In the genomic region with DNA sequence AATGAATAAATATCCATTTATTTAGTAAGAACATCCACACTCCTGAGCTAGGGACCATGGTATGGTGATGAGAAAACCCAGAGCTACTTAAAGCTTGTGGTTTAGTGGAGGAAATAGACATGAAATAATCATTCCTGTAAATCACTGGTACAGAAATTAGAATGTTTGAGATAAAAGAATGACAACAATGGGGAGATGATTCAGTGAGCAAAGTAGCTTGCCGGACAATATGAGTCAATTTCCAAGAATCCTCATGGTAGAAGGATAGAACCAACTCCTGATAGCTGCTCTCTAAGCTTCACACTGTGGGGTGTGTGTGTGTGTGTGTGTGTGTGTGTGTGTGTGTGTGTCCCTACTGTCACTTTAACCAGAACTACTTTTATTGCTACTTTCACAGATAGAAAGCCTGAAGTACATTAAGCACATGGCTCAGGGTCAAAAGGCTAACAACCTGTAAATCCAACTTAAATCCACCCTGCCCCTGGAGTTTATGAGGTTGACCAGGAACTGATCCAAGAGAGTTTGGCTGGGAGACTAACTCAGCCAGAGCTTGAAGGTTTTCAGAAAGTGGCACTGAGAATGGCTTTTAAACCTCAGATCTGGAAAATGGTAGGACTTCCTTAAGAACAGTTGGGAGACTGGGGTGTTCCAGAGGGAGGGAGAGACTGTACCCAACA, we compare ENCODE assay signal across 22 mouse cellular contexts.
DNase-seq lines count a peak whose midpoint lies in the region; ATAC-seq lines count a peak whose summit lies in the region.
"Had no signal": no experiment of that assay in that cellular context is flagged by ENCODE, and none has a peak within 500 bp of the region (broad histone marks: within the 10 kb centered on the region; RNA-seq: fewer than 3 reads in every experiment).

No protein-coding gene starts in this region.

- intact Hi-C loops in gastrocnemius, postnatal 14 days (cut with DNase I; ENCODE audit: low total_unique reads), result no loop called here

- H3K4me1 ChIP-seq in limb, embryonic 11.5 days (ENCODE audit: control insufficient read depth, insufficient read depth, low read length), result no peaks in the 10 kb centered on the region
- peaks cover 3% of the 10 kb centered on the region; the same call in 1 of the 2 replicates for H3K4me1 ChIP-seq in limb, embryonic 10.5 days
- no peaks in the 10 kb centered on the region for H3K4me1 ChIP-seq in limb, embryonic 13.5 days
- H3K4me1 ChIP-seq: embryonic facial prominence, embryonic 13.5 days; forebrain, embryonic 13.5 days; heart, embryonic 12.5 days had no signal

- no peak overlapping the region for H3K9ac ChIP-seq in limb, embryonic 11.5 days (ENCODE audit: low read length)
- H3K9ac ChIP-seq in limb, embryonic 13.5 days, result no peak overlapping the region
- H3K9ac ChIP-seq: embryonic facial prominence, embryonic 13.5 days; forebrain, embryonic 13.5 days; heart, embryonic 12.5 days; hindbrain, embryonic 15.5 days had no signal

- H3K27ac ChIP-seq in limb, embryonic 11.5 days (replicated peaks; ENCODE audit: low read depth, low read length), result no peak overlapping the region
- no peak overlapping the region for H3K27ac ChIP-seq in limb, embryonic 10.5 days
- H3K27ac ChIP-seq in limb, embryonic 13.5 days, result no peak overlapping the region
- H3K27ac ChIP-seq: embryonic facial prominence, embryonic 13.5 days; forebrain, embryonic 13.5 days; hindbrain, embryonic 15.5 days had no signal

- 0 out of 2 replicates have a peak, but pooled peaks cover 3% of the 10 kb centered on the region for H3K27me3 ChIP-seq in limb, embryonic 11.5 days (ENCODE audit: control insufficient read depth, insufficient read depth, low read length)
- H3K27me3 ChIP-seq in limb, embryonic 10.5 days (ENCODE audit: low read depth, poor library complexity, severe bottlenecking), result peaks cover 38% of the 10 kb centered on the region; the same call in 1 of the 2 replicates
- H3K27me3 ChIP-seq in limb, embryonic 13.5 days, result peaks cover 12% of the 10 kb centered on the region; the same call in 1 of the 2 replicates
- H3K27me3 ChIP-seq: embryonic facial prominence, embryonic 13.5 days; forebrain, embryonic 13.5 days; heart, embryonic 12.5 days; hindbrain, embryonic 15.5 days had no signal

- peak; percentile 28 for DNase-seq in adrenal gland, adult 2 months
- DNase-seq in adrenal gland, postnatal 25 days, result no peak
- DNase-seq in limb, embryonic 11.5 days (ENCODE audit: low spot score), result peak; percentile 41
- DNase-seq in limb, embryonic 10.5 days (ENCODE audit: low spot score), result no peak
- DNase-seq in ovary, adult 18-20 months (ENCODE audit: low spot score), result no peak
- DNase-seq in gastrocnemius, postnatal 14 days, result no peak
- DNase-seq: B cell, adult 2 months; cerebellum, adult 11-12 months; cerebellum, adult 9-11 months; cerebellum, postnatal 36 days; gastrocnemius, postnatal 25 days; heart, postnatal 36 days had no signal

- no peaks in the 10 kb centered on the region for H3K36me3 ChIP-seq in limb, embryonic 11.5 days (ENCODE audit: control insufficient read depth, insufficient read depth, low read length)
- H3K36me3 ChIP-seq in limb, embryonic 10.5 days, result no peaks in the 10 kb centered on the region
- no peaks in the 10 kb centered on the region for H3K36me3 ChIP-seq in limb, embryonic 13.5 days
- H3K36me3 ChIP-seq: embryonic facial prominence, embryonic 13.5 days; G1E; heart, embryonic 12.5 days; hindbrain, embryonic 15.5 days had no signal

- no peaks in the 10 kb centered on the region for H3K9me3 ChIP-seq in limb, embryonic 11.5 days (ENCODE audit: control insufficient read depth, low read length)
- H3K9me3 ChIP-seq in limb, embryonic 10.5 days (replicated peaks), result no peaks in the 10 kb centered on the region
- no peaks in the 10 kb centered on the region for H3K9me3 ChIP-seq in limb, embryonic 13.5 days
- H3K9me3 ChIP-seq: embryonic facial prominence, embryonic 13.5 days; forebrain, embryonic 13.5 days; heart, embryonic 12.5 days; hindbrain, embryonic 15.5 days had no signal

- no peak overlapping the region for H3K4me2 ChIP-seq in limb, embryonic 11.5 days (ENCODE audit: low read depth, severe bottlenecking)
- no peak overlapping the region for H3K4me2 ChIP-seq in limb, embryonic 13.5 days (replicated peaks)
- H3K4me2 ChIP-seq: embryonic facial prominence, embryonic 13.5 days; forebrain, embryonic 13.5 days; heart, embryonic 12.5 days; hindbrain, embryonic 15.5 days had no signal

- 92% methylated on average over 1 of the region's 1 CpGs for WGBS in limb, embryonic 11.5 days
- WGBS in limb, embryonic 10.5 days, result 86% methylated on average over 1 of the region's 1 CpGs
- 58% methylated on average over 1 of the region's 1 CpGs for WGBS in limb, embryonic 13.5 days

- peak; percentile 70 for ATAC-seq in limb, embryonic 11.5 days (ENCODE audit: insufficient number of reproducible peaks, low FRiP score, low TSS enrichment, low read depth)
- ATAC-seq in limb, embryonic 13.5 days (ENCODE audit: low FRiP score, low read depth), result peak; percentile 51; the same call in 1 of the 2 replicates
- ATAC-seq: activated CD4-positive, CD25-positive, alpha-beta regulatory T cell, adult 4 months; CD4-positive, CD25-positive, alpha-beta regulatory T cell, adult 4 months; forebrain, embryonic 13.5 days; inflammation-experienced regulatory T-cells, adult 6 months; intestine, postnatal 0 days had no signal

- no peak overlapping the region for H3K4me3 ChIP-seq in limb, embryonic 11.5 days (ENCODE audit: low read depth, low read length)
- H3K4me3 ChIP-seq in limb, embryonic 10.5 days, result no peak overlapping the region
- H3K4me3 ChIP-seq in limb, embryonic 13.5 days, result no peak overlapping the region
- H3K4me3 ChIP-seq: embryonic facial prominence, embryonic 13.5 days; forebrain, embryonic 13.5 days; heart, embryonic 12.5 days; hindbrain, embryonic 15.5 days had no signal

Comparison
In these comparisons a context has a peak if more than half of its experiments do, and no peak if none do; other contexts are left out.
1. DNase-seq: peak in adrenal gland, adult 2 months (single experiment) and limb, embryonic 11.5 days (single experiment); none in adrenal gland, postnatal 25 days (single experiment), limb, embryonic 10.5 days (single experiment), ovary, adult 18-20 months (single experiment) and gastrocnemius, postnatal 14 days (single experiment).